Mouse (Mus musculus): ENCODE data around the gene Zmynd15.
"Not testable (repeated sequence)": the region's sequence is repeated elsewhere in the genome, so short reads cannot be mapped to it uniquely, and the experiment has no call there.

Zmynd15 gene

DNA sequence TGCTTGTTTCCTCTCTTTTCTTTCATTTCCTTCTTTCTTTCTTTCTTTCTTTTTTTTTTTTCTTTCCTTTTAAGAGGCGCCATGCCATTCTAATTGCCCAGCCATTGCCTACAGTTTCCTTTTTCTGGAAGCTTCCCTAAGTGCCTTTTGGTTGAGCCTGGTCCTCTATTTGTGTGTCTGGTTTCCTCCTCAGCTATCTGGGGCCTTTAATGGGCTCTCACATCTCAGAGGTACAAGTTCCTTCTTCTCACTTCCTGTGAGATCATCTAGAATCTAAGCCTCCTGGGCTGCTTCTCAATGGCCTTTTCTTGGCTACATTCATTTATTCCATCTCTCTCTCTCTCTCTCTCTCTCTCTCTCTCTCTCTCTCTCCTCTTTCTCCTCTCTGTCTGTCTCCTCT, 11.9 kb upstream of the Zmynd15 start:
- no peak for DNase-seq (ENCODE audit: low spot score)

DNA sequence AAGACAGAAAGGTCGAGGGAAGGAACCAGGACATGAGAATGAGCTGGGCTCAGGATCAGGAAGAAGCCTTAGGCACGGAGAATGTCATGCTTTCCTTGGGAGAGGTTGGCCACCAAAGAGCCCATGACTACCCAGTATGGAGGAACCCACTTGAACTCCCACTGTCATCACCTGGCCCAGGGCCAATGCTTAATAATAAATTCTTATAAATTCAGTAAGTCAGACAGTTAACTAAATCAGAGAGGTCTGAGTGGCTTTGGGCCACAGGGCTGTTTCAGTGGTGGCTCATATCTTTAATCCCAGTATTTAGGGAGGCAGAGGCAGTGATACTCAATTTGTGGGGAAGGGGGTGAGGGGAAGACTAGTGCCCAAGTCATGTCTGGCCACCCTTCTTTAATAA, 8.3 kb upstream of the Zmynd15 start:
- DNase-seq (ENCODE audit: low spot score), result no peak

DNA sequence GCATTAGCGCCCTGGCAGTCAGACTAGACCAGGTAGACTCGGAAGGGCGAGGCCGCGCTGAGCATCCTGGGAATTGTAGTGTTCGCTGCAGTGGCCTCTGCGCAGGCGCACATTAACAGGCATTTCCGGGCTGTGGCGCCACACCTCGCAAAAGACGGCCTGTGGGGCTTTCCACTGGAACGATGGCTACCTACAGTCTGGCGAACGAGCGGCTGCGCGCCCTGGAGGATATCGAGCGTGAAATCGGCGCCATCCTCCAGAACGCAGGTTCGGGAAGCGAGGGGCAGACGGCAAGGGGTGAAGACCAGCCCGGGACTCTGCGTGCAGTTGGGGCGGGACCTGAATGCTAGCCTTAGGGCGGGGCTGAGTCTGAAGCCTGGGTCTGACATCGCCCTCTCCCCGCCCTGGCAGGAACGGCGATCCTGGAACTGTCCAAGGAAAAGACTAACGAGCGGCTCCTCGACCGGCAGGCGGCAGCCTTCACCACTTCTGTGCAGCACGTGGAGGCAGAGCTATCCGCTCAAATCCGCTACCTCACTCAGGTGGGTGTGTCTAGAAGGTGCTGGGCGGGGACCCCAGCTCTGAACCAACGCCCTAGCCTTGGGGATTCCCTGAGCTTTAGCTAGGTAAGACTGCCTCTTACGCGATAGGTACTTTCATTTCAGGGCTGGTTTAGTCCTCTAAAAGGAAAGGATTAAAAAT, 7.3 kb upstream of the Zmynd15 start, which contains the start of gene Med11:
Gene Med11, plus strand, starts transcription at position 123 of the 702 bp plus-strand sequence.
- peak; percentile 99 for DNase-seq (ENCODE audit: low spot score)

DNA sequence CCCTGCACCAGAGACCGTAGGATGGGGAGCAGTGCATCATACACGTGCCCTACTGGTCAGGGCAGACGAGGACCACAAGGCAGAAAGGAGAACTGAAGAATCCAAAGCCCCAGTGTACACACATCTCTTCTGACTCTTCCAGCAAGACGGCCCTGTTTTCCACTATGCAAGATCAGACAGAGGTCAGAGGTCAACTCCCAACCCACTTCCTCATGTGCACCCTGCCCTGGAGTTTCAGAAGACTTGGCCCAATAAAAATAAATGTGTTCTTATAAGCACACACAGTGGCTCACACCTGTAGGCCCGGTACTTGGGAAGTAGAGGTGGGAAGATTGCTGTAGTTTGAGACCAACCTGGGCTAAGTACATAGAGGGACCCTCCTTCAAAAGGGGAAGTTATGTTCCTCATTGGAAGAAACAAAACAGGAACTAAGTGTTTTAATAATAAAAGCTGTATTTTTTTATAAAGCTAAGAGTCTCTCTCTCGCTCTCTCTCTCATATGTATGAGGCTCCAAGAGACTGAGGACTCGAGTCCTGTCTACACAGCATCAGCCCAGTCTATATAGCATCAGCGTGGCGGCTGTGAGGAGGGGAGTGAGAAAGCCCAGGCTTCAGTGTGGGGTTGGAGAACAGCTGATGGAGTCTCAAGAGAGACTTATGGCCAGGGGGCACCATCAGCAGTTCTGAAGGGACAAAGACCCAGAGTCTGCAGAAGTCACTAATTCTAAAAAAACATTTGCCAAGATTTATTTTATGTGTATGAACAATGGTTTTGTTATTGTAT, 5.8 kb upstream of the Zmynd15 start:
- no peak for DNase-seq (ENCODE audit: low spot score)

DNA sequence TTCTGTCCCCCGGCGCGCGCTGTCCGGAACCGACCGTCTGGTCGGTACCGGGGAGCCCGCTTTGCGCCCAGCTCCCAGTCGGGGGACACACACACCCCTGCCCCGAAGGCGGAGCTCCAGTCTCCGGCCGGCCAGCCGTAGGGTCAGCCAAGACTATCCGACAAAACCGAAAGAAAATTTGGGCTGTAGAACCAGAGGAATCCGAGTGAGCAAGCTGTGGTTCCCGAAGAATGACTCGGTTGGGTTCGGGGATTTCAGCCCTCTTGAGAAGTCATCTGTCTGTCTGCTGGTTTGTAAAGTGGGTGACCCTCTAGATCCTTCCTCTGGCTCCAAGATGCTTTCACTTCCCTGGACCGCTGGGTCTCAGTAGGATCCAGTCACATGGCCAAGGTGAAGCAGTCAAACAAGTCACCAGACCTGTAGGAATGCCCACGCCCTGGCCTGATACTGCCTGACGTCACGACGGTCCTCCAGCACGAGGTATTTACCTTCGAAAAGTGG, 418 bp downstream of the Zmynd15 start, which contains the start of gene Cxcl16:
Gene Cxcl16, minus strand, starts transcription at position 384 of the 501 bp plus-strand sequence.
- DNase-seq (ENCODE audit: low spot score), result peak; percentile 63

DNA sequence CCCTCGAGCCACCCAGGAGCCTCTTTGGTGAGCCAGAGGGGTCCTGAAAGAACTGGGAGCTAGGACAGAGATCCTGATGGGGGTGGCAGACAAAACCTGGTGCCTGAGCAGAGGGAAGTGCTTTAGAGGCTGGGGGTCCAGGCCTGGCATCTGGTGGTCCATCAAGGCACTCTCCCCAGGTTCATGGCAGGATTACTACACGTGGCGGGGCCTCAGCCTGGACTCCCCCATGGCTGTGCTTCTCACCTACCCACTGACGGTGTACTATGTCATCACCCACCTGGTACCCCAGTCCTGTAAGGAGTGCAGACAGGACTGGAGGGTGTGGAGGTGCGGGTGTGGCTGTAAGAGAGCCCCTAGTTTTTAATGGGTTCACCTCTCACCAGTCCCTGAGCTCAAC, 4.7 kb downstream of the Zmynd15 start:
- no peak for DNase-seq (ENCODE audit: low spot score)

DNA sequence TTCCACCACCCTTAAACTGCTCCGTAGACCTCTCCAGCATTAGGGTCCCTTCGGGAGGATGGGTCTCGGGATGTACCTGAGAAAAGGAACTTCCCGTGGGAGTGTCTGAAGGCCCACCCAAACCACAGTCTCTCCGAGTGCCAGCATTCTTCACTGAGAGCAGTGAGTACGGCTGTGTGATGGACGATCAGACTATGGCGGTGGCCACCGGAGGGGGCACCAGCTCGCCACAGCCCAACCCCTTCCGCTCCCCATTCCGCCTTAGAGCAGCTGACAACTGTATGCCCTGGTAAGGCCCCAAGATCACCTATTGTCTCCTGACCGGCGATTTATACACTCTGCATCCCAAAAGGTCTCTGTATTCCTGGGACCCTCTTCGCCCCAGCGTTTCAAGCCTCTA, 6.0 kb downstream of the Zmynd15 start:
- no peak for DNase-seq (ENCODE audit: low spot score)

DNA sequence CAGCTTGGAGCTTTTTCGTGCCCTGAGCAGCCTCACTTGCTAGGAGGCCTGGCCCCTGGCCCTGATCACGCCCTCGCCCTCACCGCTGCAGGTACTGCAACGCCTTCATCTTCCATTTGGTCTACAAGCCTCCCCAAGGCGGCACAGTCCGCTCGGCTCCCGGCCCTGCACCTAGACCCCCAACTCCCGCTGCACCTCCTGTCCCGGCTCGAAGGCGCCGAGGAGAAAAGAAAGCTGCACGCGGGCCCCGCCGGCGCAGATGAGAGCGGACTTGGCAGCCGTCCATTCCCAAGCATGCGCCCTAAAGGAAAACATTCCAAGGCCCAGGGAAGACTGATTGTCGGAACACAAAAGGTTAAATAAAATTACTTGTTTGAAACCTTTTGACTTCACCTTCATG, 6.6 kb downstream of the Zmynd15 start:
- DNase-seq (ENCODE audit: low spot score), result peak; percentile 33

DNA sequence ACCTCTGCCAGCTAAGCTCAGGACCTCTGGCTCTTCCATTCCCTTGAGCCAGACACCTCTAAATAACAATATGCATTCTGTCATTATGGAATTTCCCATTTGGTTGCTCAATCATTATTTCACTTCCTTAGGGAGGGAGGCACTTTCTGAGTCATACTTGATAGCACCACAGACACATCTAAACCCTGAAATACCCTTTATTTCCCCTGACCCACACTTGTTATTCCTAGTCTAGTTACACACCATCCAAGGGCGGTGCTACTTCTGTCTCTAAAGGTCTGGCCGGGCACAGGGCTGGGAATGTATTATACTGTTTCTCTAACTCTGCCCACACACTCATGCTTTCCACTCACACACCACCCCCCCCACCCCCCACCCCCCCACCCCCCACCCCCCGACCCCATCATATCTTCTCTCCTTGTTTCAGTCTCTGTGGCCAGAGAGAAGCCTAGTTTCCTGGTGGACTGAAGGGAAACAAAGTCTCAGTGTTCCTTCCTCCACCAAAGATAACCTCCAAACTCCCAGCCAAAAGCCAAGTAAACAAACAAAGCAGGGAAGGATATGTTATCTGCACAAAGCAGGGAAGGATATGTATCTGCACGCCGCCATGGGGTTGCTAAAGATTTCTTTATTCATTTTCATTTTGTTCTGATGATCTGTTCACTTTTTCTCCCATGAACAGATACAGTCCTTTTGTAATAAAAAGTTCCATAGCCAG, 8.8 kb downstream of the Zmynd15 start:
- DNase-seq (ENCODE audit: low spot score), result no peak

DNA sequence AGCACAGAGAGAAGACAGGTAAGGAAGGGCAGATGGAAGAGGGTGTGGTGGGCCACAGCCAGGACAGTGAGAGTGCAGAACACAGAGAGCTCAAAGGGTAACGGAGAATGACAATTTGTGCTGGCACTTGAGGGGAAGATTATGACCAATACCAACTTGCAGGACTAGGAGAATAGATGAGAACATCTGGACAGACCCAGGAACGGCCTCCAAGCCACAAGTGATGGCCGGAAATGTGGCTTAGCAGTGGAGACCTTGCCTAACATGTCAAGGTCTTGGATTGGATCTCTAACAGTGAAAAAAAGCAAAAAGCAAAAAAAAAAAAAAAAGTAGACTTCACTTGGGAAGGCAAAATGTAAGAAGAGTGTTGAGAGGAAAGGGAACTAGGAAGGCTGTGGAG, 10.5 kb downstream of the Zmynd15 start:
- DNase-seq (ENCODE audit: low spot score), result no peak

DNA sequence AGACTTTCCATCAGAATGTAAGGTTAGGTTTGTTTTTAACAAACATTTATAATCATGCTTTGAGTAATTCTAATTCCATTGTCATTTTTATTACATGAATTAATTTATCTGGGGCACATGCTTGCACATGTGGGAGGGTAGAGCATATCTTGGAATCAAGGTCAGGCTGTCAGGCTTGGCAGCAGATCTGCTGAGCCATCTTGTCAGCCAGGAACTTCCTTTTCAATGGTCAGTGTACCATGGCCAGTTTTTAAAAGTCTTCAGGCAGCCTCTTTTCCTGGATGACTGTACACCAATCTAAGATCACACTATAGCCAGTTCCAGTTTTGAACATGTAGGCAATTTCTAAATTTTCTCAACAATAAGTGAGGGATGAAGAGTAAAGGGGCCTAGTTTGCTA, 13.5 kb downstream of the Zmynd15 start:
- DNase-seq (ENCODE audit: low spot score), result no peak

DNA sequence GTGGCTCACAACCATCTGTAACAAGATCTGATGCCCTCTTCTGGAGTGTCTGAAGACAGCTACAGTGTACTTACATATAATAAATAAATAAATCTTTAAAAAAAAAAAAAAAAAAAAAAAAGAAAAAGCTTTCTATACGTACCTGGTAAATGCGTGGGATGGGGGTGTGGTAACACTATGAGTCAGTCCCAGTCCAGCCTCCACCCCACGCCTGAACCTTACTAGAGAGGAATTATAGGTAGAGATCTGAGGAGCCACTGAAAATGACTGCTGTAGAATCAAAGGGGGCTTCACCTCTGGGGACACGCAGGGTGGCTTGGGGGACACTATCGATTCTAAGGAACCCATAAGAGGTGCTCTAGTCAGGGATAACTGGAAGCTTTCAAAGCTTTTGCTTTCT, 14.1 kb downstream of the Zmynd15 start:
- DNase-seq (ENCODE audit: low spot score), result not testable (repeated sequence)

DNA sequence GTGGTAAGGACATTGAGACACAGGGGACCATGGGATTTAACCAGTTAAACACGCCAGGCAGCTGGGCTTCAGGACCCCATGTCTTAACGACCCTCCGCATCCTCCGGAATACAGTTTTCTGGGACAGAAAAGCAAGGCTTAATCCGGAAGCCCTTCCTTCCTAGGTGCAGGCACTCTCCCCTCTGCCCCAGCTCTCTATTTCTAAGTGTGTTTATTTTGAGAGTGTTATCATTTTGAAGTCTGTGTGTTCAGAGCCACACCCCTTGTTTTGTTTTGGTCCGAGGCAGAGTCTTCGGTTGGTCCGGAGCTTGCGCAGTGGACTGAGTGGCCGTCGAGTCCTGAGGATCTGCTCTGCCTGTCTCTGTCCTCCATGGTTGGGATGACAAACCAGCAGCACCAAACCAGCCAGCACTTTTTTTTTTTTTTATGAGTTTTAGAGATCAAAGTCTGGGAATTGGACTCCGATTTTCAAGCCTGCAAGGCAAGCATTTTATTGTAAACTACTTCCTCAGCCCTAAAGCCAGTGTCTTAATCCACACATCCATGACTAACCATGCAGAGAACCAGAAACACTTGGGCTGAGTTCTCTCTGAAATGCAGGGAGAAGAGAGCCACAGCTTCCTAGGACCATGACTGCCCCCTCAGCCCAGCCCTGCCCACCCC, 15.8 kb downstream of the Zmynd15 start:
- DNase-seq (ENCODE audit: low spot score), result no peak

DNA sequence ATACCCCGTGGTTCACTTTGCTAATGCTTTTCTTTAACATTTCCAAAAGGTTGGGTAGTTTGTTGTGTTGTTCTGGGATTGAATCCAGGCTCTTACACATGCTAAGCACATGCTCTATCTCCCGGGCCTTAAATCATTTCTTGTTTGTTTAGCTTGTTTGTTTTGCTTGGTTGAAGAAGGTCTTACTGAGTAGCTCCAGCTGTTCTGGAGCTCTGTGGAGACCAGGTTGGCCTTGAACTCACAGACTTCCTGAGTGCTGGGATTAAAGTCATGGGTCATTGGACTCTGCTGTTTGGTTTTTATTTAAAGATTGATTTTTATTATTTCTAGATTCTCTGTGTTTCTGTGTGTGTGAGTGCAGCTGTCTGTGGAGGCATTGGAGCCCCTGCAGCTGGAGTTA, 26.3 kb downstream of the Zmynd15 start:
- DNase-seq (ENCODE audit: low spot score), result no peak

DNA sequence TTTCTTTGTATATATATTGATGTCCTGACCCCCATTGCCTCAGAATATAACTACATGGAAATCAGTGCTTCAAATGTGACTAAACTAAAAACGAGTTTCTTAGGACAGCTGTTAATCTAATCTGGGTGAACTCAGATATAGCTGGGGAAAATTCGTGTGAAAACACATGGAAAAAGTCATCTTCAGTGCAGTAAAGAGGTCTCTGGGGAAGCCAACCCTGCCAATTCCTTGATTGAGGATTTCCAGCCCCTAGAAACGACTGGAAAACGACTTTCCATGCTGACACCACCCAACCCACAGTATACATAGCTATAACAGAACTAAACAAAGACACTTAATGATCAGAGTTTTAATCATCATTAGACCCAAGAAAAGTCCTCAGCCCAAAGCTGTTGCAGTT, 28.6 kb downstream of the Zmynd15 start:
- no peak for DNase-seq (ENCODE audit: low spot score)

DNA sequence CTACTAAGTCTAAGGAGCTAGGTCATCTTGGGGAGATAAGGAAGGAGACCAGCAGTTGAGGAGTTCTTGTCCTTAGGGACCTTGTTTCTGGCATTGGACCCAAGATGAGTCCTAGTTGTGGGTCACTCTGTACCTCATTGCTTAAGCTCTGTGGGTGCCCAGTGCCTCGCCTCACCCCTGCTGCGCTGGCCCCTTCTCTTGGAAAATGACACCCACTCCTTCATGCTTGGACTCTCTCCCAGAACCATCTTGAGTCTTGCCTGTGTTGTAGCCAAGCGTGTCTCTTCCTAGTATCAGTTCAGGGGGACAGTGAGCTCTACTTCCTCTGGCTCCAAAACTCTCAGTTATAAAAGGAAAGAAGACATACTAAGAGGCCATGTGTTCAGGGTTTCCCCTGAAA, 29.9 kb downstream of the Zmynd15 start:
- no peak for DNase-seq (ENCODE audit: low spot score)

DNA sequence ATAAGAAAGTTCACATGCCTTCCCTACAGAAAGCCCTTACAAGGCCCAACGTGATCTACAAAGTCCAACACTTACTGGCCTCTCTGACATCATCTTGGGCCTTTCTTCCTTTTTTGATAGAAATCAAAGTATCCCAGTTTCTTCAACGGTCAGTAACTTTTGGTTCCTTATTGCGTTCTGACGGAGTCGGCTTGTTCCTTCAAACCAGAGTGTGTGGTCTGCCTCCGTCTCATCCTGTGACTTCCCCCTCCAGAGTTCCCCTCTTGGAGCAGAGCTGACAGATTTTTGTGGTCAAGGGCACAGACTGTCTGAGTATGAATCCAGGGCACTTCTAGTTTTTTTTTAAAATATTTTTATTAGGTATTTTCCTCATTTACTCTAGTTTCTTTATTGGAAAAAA, 30.5 kb downstream of the Zmynd15 start:
- DNase-seq (ENCODE audit: low spot score), result no peak

DNA sequence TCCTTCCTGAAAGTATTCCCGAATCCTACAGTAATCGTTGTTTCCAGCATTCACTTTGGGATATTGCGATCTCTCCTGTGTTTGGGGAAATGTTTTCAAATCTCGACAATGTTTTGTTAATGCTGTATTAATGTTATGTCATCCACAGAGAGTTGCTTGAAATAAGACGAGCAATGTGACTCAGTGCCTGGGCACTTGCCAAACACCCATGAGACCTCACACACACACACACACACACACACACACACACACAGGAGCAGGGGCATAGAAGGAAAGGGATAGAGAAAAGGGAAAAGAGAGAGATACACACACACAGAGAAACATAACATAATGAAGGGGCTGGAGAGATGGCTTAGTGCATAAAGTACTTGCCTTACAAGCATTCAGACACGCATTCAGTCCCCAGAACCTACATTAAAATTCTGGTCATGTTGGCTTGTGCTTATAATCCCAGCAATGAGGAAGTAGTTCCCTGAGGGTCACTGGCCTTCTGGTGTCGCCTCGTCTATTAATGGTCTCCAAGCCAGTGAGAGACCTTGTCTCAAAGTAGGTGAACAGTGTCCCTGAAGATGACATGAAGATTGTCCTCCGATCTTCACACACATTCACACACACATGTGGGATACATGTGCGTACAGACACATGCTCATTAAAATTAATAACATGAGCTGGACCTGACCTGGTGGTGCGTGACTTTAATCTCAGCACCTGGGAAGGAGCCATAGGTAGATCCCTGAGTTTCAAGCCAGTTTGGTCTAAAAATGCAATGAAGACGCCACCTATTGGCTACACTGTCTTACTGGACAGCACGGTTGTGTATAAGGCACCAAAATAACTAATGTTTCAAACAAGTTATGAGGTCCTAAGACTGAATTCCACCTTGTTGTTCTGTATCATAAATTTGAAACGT, 40.6 kb downstream of the Zmynd15 start:
- DNase-seq (ENCODE audit: low spot score), result peak; percentile 46

DNA sequence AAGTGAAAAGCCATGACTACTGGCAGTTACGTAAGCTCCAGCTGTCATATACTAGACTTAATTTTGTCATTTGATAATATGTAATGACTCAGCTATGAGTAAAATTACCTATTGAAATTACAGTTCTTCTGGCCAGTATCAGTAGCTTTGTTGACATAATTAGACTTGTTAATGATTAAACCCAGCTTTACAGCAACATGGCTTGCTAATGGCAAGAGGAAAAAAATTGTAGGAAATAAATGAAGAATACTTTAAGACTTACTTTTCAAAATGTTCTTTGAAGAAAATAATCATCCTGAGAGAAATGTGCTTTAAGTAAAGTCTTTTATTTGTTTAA, 41.2 kb downstream of the Zmynd15 start:
- DNase-seq (ENCODE audit: low spot score), result no peak

DNA sequence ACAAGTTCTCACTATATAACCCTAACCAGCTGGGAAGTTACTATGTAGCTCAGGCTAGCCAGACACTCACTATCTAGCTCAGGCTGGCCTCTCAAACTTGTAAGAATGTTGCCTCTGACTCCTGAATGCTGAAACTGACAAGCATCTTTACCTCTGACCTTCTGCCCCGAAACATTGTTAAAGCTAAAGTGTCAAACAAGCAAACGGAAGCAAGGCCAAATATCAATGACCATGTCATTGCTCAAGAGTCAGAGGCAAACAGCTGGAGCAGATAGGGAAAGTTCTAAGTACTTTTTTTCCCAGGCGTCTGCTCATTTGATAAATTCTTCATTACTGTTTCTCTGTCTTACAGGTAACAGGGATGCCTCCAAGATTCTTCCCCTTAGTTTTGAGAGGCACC, 42.8 kb downstream of the Zmynd15 start:
- no peak for DNase-seq (ENCODE audit: low spot score)

DNA sequence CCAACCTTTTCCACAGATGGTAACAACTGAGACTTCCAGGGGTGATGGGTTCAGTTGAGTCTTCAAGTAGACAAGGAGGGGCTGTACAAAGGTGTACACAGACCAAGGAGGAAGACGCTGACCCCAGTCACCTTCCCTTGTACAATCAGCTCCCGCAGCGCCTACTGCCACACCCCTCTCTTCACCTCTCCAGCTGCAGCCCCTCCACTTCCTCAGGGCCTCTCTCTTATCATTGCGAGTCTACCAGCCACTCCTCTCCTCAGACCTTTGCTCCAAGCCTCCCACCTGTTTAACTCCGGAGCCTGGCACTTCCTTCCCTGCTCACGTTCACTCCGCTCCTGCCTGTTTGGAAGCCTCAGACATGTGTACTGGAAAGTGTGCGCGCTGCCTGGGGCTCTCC, 45.7 kb downstream of the Zmynd15 start, which contains the start of gene Tm4sf5:
Gene Tm4sf5, plus strand, starts transcription at position 275 of the 400 bp plus-strand sequence.
- DNase-seq (ENCODE audit: low spot score), result no peak

All from urinary bladder, postnatal 14 days (tissue).